Mouse (Mus musculus) left cerebral cortex, adult 2 months (tissue): Measurements from ENCODE around the gene Tnk2. TPM values are rescaled to one million over a fixed set of nuclear protein-coding genes. Genes with fewer than 3 reads are reported as not detected.

Source experiments
- DNase-seq, 2 experiments: peaks; one replicate each; pipeline ENCODE4 v3.0.0; 2021 to 2022; ENCODE audit warnings: low spot score in 2 of 2, mixed read lengths in 1 of 2; ENCODE audit errors: extremely low spot score in 1 of 2
- H3K27ac ChIP-seq: fragments of 200-600 bp; 2 replicates; pipeline ENCODE4 v1.8.1; 2022
- H3K4me3 ChIP-seq: fragments of 200-600 bp; 2 replicates; pipeline ENCODE4 v1.8.1; 2022
- CTCF ChIP-seq: fragments of 200-600 bp; IDR thresholded peaks from 2 replicates; pipeline ENCODE4 v1.8.1; 2022; ENCODE audit warnings: antibody characterized with exemption, mild to moderate bottlenecking, moderate library complexity
- intact Hi-C: fragments of 180-260 bp; cut with DNase I; formaldehyde crosslinking; loops from one replicate; pipeline ENCODE4 v1.15.1; 2025
- total RNA-seq, 2 experiments: library from RNA; stranded (reverse); gene quantifications; 2 replicates each; pipeline ENCODE4 v1.2.3; 2021

The Tnk2 gene
- total RNA-seq, 2 experiments from 2014 or later = 239 to 244 TPM

- Histone ChIP-seq H3K27ac (peak overlapping the region; percentile 20; the same call in 1 of the 2 replicates), H3K4me3 (peak overlapping the region; percentile 83)
- TF ChIP-seq CTCF = no peak
- intact Hi-C loops = loop anchor here (5.0 kb wide), 1 partner anchor 103 kb away; no protein-coding TSS in a partner anchor
- no peak for DNase-seq
Observed at GRCm38 (mm10) chr16:32610460-32611255, 33.0 kb upstream of the Tnk2 start.

- DNase-seq = no peak
- TF ChIP-seq CTCF = no peak
- intact Hi-C loops = loop anchor here (5.0 kb wide), 1 partner anchor 105 kb away; no protein-coding TSS in a partner anchor
- Histone ChIP-seq H3K4me3 (peak overlapping the region; percentile 11; the same call in 1 of the 2 replicates), H3K27ac (no peak overlapping the region)
Observed at GRCm38 (mm10) chr16:32612052-32612451, 31.6 kb upstream of the Tnk2 start.

- Histone ChIP-seq H3K27ac (no peak overlapping the region), H3K4me3 (no peak overlapping the region)
- peak; percentile 12 for TF ChIP-seq CTCF
- intact Hi-C loops = loop anchor here (5.0 kb wide), 1 partner anchor 106 kb away; no protein-coding TSS in a partner anchor
- no peak for DNase-seq
Observed at GRCm38 (mm10) chr16:32613269-32613834, 30.3 kb upstream of the Tnk2 start.

GRCm38 (mm10) chr16:32614047-32614446, 29.6 kb upstream of the Tnk2 start:
- no peak overlapping the region for H3K4me3 ChIP-seq
- DNase-seq = no peak
- intact Hi-C loops = loop anchor here (5.0 kb wide), 1 partner anchor 107 kb away; no protein-coding TSS in a partner anchor
- peak; percentile 30 for TF ChIP-seq CTCF
- no peak overlapping the region for H3K27ac ChIP-seq

GRCm38 (mm10) chr16:32618946-32619345, 24.7 kb upstream of the Tnk2 start:
- TF ChIP-seq CTCF = no peak
- intact Hi-C loops = no loop called here
- Histone ChIP-seq H3K27ac (no peak overlapping the region), H3K4me3 (no peak overlapping the region)
- no peak for DNase-seq

GRCm38 (mm10) chr16:32628140-32628539, 15.5 kb upstream of the Tnk2 start:
- intact Hi-C loops = no loop called here
- Histone ChIP-seq H3K4me3 (no peak overlapping the region), H3K27ac (no peak overlapping the region)
- no peak for TF ChIP-seq CTCF
- DNase-seq = no peak

- H3K4me3 ChIP-seq = no peak overlapping the region
- TF ChIP-seq CTCF = no peak
- H3K27ac ChIP-seq = no peak overlapping the region
- DNase-seq = no peak
- intact Hi-C loops = no loop called here
Observed at GRCm38 (mm10) chr16:32632328-32632824, 11.3 kb upstream of the Tnk2 start.

GRCm38 (mm10) chr16:32633486-32634012, 10.1 kb upstream of the Tnk2 start:
- TF ChIP-seq CTCF = no peak
- intact Hi-C loops = no loop called here
- DNase-seq = no peak
- Histone ChIP-seq H3K27ac (no peak overlapping the region), H3K4me3 (no peak overlapping the region)

- no peak overlapping the region for H3K4me3 ChIP-seq
Observed at GRCm38 (mm10) chr16:32634183-32634582, 9.5 kb upstream of the Tnk2 start.

GRCm38 (mm10) chr16:32635314-32635713, 8.4 kb upstream of the Tnk2 start:
- H3K4me3 ChIP-seq = no peak overlapping the region
- H3K27ac ChIP-seq = no peak overlapping the region
- intact Hi-C loops = no loop called here
- DNase-seq = no peak
- TF ChIP-seq CTCF = peak; percentile 15

More at GRCm38 (mm10) chr16:32634183-32634582, 9.5 kb upstream of the Tnk2 start:
- no peak overlapping the region for H3K27ac ChIP-seq
- no peak for TF ChIP-seq CTCF
- DNase-seq = no peak
- intact Hi-C loops = no loop called here

GRCm38 (mm10) chr16:32636331-32636730, 7.3 kb upstream of the Tnk2 start:
- TF ChIP-seq CTCF = no peak
- Histone ChIP-seq H3K4me3 (no peak overlapping the region), H3K27ac (no peak overlapping the region)
- intact Hi-C loops = no loop called here
- no peak for DNase-seq

GRCm38 (mm10) chr16:32636871-32637521, 6.7 kb upstream of the Tnk2 start:
- no peak for DNase-seq
- Histone ChIP-seq H3K4me3 (no peak overlapping the region), H3K27ac (no peak overlapping the region)
- intact Hi-C loops = no loop called here
- TF ChIP-seq CTCF = no peak
